Mouse (Mus musculus): ENCODE measurements around the gene Car6.

Gene Car6

DNA sequence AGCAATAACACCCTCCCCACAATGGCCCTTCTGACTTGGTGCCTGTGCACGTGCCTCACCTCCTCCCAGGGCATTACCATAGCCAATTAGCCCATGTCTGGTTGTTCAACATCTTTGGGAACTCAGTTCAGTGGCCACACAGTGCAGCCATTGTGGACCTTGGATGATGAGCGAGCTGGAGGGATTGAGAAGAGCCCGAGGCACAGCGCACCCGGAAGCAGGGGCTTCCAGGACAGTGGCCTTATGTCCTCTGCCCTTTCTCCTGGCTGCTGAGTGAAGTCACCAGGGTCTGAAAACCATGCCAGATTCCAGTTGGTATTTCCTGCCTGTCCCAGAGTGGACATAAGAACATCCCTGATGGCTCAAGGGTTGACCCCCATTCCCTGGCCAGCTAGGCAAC lies at the start of gene Car6:
TSS of gene Car6 (minus strand) at position 101 of the 400 bp plus-strand sequence.
- no peak for DNase-seq

DNA sequence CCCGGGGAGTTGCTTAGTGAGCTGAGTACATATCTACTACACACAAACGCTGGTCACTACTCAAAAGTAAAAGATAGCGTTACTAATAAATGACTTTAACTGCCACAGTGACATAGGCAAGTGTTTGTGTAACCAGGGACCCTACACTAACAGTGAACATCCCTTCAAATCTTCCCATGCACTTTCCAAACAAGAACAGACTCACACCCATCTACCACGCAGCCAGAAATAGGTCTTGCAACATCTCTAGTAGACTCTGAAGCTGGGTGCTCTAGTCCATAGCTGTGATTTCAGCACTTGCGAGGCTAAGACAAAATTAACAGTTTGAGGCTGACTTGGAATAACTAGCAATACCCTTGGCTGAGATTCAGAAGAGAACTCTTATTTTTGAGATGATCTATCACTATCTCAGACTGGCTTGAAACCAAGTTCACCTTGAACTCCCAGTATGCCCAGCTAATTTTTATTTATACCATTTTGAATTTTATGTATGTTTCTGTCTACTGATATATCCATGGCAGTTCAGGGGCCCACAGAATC lies 48.7 kb upstream of the Car6 start:
- DNase-seq: no peak

DNA sequence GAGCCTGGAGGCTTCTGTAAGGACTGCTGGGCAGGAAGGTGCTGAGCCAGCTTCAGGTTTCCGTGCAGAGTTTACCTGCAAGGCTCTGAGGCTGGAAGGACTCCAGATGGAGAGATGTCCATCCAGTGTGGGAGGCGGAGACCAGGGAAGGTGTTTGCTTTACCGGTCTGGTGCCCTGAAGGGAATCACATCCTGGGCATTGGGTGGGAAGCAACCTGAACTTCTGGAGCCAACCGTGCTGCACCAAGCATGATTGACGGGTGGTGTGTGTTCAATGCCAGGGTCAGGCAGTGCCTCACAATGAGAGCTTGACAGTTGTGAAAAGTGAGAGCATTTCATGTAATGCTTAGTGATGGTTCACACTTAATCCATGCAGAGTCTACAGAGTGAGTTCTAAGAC lies 47.8 kb upstream of the Car6 start:
- DNase-seq: no peak

DNA sequence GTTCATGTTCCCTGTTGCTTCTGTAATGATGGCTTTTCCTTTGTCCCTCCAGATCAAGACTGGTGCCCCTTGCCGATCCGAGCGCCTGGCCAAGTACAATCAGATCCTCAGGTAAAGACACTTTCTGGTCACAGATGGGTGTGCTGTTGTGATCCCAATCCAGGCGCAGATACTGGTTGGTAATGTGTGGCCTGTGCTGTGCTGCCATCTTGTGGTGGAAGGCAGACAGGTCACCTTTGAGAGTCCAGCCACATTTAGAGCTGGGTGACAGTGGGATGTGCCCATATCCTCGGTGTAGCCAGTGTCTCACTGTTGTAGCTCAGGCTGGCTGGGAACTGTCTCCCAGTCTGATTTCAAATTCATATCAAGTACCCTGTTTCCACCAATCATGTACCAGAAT lies 46.9 kb upstream of the Car6 start:
- peak; percentile 73 for DNase-seq

DNA sequence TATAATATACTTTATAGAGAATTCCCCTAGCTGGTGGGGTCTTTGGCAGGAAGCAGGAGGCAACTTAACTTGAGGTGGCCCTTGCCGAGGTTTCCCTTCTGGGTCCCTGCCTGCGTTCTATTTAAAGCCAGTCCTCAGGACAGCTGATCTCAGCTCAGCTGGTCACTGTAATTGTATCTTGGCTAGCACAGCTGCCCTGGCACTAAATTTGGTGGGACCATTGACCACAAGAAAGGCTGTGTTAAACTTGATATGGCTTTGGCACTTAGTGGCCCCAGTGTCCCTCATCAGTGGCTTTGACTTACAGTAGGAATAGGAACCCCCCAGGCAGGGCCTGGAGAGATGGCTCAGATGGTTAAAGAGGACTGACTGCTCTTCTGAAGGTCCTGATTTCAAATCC lies 44.7 kb upstream of the Car6 start:
- no peak for DNase-seq

DNA sequence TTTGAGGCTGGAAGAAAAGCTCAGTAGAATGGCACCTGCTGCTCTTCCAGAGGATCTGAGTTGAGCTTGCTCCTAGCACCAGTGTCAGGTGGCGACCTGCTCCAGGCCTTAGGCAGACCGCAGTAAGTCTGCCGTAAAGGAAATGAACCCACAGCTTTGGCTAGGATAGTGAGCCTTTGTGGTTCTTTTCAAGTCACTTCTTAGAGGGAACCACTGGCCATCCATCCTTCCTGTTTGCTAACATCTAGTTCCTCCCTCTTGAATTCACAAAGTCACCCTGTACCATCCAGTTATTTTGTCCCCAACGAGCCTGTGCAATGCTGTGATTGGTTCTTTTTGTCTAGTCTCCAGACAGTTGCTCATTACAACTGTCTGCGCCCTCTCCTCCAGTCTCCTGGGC lies 41.6 kb upstream of the Car6 start:
- no peak for DNase-seq

DNA sequence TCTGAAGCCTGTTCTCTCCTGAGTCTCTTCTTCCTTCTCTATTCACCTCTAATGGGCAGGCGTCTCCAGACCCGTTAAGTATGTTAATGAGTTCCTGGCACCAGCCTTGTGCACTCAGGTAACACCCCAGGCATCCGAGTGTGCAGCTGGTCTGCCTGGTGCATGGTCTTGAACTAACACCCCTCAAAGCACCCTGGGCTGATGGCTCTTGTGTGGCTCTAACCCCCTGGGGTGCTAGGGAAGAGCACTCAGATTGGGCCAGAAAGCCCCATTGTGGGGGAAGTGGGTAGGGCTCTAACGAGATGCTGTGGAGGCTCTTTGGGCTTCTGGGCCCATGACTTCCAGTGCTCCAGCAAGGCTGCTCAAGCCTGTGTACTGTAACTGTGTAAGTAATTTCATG lies 40.6 kb upstream of the Car6 start:
- no peak for DNase-seq

DNA sequence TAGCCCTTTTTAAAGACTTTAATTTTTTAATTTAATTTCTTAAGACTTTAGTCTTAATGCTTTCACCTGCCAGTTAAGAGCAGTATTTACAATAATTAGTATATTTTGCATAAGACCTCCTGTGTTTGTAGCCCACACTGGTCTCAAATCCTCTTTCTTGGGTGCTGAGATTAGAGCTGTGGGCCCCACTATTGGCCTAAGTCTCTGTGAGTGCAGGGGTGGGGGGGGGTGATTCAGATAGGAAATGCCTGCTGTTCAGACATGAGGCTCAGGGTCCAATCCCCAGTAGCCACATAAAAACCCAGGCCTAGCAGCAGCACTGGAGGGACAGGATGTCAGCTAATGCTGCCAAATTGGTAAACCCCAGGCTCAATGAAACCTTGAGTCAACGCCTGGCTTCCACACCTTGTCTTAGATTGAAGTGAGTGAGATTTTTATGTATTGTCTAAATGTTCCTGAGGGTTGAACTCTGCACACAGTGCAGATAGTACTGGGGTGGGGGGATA lies 39.3 kb upstream of the Car6 start:
- no peak for DNase-seq

DNA sequence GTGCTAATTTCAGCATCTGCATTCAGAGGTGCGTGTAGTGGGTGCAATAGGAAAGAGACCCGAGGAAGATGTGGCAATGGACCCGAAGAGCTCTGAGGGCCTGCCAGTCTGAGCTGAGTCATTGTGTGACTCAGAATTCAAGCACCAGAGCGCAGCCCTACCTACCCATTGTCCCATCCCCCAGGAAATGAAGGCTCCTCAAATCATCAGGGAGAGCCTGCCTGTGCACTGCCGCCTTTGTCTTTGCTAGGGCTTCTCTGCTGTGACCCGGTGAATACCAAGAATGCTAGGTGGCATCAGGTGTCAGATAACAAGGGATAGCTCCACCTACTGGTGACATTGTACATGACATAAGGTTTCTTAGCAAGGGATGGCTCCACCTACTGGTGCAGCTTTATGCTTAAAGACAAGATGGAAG lies 38.8 kb upstream of the Car6 start:
- peak; percentile 79 for DNase-seq

DNA sequence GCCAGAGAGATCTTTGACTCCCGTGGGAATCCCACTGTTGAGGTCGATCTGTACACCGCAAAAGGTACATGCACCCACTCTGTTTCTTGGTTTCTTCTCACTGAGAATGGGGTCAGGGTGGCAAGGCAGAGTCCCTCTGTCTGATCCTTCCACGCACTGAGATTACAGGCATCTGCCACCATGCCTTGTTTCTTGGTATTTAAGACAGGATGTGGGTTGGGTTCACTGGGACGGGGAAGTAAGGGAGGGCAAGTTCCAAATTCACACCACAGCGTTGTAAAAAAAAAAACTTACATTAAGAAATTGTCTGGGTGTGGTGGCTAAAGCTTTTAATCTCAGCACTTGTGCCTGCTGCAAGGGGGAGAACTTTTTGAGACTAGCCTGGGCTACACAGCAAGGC lies 38.4 kb upstream of the Car6 start:
- DNase-seq: no peak

DNA sequence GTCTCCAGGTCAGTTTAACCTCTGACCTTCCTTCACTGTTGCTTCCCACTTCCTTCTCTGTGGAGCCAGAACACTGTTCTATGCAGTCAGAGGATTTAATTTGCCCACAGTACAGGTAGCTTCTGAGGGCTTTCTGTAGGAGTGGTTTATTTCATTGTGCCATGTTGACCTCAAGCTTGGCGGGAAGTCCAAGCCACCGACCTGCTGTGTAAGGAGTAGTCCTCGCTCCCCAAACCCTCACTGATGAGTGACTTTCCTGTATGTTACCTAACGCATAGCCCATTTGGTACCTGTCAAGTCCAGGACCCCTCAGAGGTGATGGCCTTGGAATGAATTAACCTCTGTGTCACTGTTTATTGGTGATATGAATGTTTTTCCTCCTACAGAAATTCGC lies 38.0 kb upstream of the Car6 start:
- DNase-seq: no peak

DNA sequence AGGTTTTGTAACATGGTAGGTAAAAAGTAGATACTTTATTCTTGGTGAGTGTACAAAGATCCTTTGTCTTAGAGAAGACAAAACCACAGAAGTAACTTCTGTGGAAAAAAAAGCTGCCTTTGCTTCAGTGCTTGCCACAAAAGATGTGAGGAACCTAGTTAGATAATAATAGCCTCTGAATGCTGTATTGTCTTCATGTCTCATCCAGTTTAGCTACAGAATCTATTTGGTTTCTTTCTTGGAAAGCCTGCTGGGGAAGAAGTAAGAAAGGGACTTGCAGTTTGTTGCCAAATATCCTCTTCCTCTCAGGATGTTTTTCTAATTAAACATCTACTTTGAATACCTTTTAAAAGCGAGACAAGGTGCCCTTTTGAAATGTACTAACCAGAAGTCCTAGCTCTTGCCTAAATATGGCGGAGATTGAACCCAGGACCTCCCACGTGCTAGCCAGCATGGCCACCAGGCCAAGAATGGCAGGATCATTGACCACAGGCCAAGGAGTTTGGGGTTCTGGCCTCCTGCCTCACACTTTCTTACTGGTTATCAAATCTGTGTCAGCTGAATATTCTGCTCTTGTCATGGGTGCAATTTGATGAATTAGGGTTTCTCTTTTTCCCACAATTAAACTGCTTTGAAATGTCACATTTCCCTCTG lies 37.4 kb upstream of the Car6 start:
- DNase-seq: no peak

DNA sequence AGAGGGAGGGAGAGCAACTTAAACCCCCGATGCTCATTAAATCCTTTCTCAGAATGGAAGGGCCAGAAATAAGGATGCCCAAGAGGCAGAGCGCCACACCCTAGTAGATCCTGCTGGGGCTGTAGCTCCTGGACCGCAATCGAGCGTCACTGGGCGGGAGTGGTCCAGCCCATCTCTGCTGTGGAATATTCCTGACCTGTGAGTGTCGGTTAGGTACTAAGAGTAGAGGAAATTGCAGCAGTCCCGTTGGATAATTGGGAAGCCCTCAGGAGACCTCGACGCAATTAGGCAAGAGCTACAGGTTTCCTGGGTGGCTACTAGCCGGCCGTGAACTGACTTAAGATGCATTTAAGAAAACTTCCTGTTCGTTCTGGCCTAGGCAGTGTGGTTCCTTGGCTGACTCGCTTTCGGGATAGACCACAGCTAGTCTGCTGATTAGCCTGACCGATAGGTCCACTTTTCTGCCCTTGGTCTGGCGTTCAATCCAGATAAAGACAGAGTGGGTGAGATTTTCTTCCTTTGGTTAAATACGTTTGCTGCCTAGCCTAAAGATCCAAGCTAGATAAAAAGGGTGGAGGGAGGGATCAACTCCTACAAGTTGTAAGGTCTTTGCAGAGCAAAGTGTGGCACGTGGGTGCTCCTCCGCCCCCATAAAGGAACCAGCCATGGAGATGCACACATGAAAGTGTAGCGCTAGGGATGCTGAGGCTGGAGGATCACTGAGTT lies 36.7 kb upstream of the Car6 start:
- no peak for DNase-seq

DNA sequence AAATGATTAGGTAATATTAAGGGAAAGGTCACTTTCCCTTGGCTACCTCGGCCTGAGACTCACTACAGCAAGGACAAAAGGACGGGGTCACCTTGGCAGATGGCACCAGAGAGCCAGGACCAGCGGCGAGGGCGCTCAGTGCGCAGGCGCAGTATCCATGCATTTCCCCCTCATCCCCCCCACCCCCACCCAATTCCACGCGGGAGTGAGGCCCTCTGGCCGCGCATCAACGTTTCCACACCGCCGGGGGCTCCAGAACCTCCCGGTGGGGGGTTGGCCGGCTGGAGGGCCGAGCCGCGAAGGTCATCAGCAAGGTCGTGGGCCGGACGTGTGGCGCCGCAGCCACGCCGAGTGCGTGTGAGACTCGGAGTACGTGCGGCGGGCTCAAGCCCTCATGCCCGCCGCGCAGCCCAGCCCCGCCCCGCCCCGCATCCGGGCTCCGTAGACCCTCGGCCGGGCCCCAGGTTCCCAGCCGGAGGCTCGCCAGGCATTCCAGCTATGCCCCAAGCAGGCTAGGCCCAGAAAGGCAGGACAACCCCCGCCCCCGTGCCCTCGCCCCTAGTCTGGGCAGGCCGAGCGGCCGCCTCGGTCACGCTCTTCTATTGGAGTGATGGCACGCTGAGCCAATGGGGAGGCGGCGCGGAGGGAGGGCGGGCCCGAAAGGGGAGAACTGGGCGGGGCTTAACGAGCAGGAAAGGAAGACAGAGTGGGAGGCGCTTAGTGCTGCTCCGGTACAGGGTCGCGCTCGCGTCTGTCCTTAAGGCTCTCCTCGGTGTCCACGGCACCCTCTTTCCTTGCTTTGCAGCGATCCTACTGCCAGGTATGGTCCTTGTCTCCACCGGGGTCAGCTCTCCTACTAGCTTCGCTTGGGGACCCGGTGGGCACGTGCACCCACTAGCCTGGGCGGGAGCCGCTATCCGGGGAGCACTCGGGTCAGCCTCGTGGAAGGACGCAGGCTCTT lies 35.7 kb upstream of the Car6 start, which contains the start of gene Eno1:
TSS of gene Eno1 (plus strand) at position 201 of the 961 bp plus-strand sequence.
- DNase-seq: peak; percentile 93

DNA sequence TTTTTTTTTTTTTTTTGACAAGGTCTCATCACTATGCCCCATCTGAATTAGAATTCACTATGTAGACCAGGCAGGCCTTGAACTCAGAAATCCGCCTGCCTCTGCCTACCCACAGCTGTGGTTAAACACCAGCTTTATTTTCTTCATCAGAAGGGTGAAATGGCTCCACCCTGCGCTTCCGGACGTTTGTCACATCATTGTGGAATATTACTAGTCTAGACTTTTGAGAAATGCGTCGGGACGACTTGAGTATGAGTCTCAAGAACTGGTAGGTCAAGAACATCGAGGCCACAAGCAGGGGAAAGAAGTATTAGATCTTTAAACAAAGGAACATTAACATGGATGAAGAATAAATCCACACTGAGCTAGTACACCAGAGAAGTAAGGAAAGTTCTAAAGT lies 34.9 kb upstream of the Car6 start:
- DNase-seq: no peak

DNA sequence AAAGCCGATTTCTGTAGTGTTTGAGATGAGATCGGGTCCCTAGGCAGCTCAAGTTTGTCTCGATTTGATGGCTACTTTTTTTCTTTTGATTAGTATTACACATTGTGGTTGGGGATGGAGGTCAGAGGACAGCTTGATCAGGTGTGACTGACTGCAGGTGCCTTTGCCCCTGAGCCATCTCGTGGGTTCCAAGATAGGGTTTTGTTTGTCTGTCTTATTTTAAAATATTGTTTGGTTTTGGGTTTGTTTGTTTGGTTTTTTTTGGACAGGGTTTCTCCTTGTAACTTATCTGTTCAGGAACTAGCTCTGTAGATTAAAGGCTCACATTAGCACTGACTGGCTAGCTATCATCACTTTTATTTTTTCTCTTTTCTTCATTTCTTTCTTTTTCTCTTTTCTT lies 34.5 kb upstream of the Car6 start:
- no peak for DNase-seq

DNA sequence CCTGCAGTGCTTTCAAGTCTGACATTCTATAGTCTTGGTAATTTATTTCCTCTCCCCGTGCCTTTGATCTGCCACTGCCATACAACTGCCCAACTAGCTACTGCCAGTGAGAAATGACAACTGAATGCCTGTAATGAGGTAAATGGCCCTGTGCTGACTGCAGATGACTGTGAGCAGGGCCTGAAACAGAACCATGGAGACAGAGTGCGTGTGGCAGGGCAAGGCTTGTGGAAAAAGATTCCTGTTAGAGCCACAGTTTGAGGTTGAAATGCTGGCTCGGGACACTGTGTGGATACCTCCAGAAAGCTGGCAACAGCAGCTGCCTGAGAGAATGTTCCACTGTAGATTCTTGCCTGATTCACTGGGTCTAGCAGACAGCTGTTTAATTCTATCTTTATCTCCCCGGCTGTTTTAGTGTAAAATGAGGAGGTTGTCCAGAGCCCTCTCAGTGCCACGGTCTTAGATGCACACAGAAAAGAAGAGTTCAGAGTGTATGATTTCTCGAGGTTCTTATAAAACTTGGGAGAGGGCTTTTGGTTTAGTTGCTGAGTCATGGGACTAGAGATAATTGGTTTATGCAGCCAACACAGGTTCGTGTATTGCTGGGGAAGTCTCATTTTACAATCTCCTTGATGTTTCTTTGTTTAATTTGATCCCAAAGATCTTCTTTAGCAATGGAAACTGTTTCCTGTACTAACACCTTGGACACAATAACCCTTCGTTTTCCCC lies 33.6 kb upstream of the Car6 start:
- no peak for DNase-seq

DNA sequence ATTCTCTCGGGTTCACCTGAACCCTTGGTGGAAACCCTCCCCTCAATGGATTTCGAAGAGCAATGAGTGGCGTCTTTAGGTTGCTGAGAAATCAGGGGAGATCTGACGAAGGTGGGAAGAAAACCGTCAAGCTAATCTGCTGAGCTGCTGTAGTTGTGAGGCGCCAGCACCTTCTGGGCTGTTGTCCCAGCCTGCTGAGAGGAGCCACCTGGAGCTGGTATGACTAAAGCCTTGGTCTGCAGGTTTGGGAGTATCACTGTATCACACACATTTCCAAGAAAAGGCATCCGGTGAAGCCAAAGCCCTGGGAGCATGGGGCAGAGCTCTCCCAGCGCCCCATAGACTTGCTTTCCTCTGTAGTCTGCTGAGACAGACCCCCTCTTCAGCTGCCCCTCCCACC lies 30.7 kb upstream of the Car6 start:
- peak; percentile 76 for DNase-seq

DNA sequence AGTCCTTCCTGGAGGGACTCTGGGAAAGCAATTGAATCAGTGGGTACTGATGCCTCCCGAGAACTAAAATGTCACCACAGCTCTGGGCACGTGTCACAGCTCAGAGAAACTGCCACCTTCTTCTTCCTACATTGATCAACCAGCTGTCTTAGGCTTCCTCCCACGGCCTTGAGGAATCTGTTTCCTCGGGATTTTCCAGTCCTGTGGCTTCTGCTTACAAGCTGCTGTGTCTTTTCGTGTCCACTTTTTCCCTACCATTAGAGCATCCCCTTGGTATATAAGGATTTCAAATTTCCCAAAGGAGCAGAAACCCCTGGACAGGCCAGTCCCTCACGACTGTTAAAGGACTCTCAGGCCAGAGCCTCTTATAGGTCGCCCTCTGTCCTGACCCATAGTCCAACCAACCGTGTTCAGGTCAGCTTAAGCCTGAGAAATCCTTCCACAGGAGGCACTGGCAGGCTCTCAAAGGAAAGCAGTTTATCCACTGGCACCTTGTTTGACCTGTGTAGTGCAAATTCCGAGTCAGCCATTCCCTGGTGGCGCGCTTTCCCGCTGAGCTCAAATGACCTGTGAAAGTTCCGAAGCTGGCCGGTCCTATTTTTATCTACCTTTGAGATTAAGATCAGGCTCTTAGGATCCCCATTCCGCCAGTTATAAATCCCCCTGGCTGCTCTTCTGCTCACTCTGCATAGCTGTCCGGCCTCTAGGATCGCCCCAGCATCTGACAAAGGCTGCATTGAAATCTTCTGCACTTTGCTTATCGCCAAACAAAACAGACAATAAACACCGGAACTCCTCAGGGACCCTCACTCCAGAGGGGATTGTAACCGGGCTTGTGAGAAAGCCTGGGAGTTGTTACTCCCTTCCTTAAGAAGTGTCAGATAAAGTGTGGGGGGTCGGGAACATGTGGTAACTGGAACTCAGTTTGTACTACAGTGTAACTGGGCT lies 29.6 kb upstream of the Car6 start:
- no peak for DNase-seq

DNA sequence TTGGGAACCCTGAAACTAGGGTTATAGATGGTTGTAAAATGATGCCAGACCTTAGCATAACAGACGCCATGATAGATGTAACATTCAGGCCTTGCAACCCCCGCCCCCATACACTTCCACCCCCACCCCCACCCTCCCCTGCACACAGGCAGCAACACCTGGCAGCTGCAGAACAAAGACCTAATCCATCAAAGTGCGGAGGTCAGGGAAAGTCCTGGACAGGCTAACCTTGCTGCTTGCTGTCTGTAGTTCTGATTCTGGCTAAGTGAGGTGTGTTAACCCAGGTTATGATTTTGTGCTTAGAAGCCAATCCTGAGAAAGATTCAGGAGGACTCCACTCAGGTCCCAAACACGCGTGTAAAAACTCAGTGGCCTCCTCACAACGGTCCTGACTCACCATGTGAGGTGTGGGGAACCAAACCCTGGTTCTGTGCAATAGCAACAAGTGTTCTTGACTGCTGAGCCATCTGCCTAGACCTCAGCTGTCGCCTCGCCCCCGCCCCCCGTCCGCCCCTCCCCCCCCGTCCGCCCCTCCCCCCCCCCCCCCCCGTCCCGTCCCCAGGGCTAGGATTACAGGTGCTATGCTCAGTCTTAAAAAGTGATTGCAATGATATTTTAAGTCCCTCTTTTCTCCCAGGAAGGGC lies 28.7 kb upstream of the Car6 start:
- DNase-seq: no peak
